8 mouse cellular contexts compared by ENCODE assay signal in the genomic region with DNA sequence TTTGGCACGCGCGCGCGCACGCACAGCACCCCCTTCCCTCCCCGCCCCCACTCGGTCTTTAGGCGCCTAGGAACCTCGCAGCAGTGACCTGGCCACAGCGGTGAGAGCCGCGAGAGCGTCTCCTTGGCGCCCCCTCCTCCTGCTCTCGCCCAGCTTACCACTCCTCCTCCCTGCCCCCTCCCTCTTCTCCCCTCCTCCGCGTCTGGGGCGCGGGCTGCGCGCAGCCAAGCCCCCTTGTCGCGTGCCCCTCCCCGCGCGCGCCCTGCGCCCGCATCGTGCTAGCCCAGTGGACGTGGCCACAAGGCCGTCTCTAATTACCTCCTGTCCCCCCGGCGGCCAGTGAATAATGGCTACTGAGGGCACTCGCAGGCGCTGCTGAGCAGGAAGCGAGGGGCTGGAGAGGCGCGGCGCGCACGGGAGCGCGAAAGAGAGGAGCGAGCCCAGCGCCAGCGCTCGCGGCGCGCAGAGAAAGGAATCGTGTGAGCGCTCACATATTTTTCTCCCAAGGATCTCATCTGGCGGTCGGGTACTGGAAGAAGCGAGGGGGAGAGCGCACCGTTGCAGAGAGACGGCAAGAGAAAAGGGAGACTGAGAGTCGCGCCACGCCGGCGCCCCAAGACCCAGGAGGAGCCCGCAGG. TPM values are rescaled to one million over a fixed set of nuclear protein-coding genes. Genes with fewer than 3 reads are reported as not detected.
DNase-seq lines count a peak whose midpoint lies in the region; ATAC-seq and TF ChIP-seq lines count a peak whose summit lies in the region.

No protein-coding gene starts in this region.

- peaks cover 32% of the 10 kb centered on the region for H3K4me1 ChIP-seq in embryonic facial prominence, embryonic 12.5 days
- peaks cover 26 to 75% of the 10 kb centered on the region in 2 experiments for H3K4me1 ChIP-seq in heart, embryonic 14.5 days (ENCODE audit: control insufficient read depth in 2 of 2, insufficient read depth in 2 of 2, low read length in 2 of 2)
- peaks cover 5% of the 10 kb centered on the region; the same call in 1 of the 2 replicates for H3K4me1 ChIP-seq in lung, adult 2 months (ENCODE audit: control insufficient read depth, insufficient read depth, low read length)
- peaks cover 59% of the 10 kb centered on the region for H3K4me1 ChIP-seq in neural tube, embryonic 15.5 days

- peaks cover 99% of the 10 kb centered on the region for H3K79me2 ChIP-seq in C2C12 (ENCODE audit: control insufficient read depth, insufficient read depth)

- H3K79me3 ChIP-seq in C2C12 (ENCODE audit: low read depth), result peaks cover 50% of the 10 kb centered on the region

- no peaks in the 10 kb centered on the region for H3K27me3 ChIP-seq in C2C12 (ENCODE audit: control insufficient read depth, insufficient read depth, insufficient read length)
- no peaks in the 10 kb centered on the region for H3K27me3 ChIP-seq in embryonic facial prominence, embryonic 12.5 days
- no peaks in the 10 kb centered on the region for H3K27me3 ChIP-seq in heart, embryonic 14.5 days (ENCODE audit: control insufficient read depth, insufficient read depth, low read length)
- H3K27me3 ChIP-seq in neural tube, embryonic 15.5 days (replicated peaks), result no peaks in the 10 kb centered on the region

- no peak for TF ChIP-seq POLR2A in lung, adult 2 months (IDR thresholded peaks at IDR 0.05; ENCODE audit: borderline replicate concordance, extremely low read depth, low read depth, low read length)

- peak overlapping the region; percentile 73 for H3K9ac ChIP-seq in embryonic facial prominence, embryonic 12.5 days
- H3K9ac ChIP-seq in heart, embryonic 14.5 days (ENCODE audit: low read length), result peak overlapping the region; percentile 88
- peak overlapping the region; percentile 84 for H3K9ac ChIP-seq in neural tube, embryonic 15.5 days (replicated peaks)

- H3K36me3 ChIP-seq in C2C12 (ENCODE audit: control insufficient read depth, insufficient read depth), result peaks cover 7% of the 10 kb centered on the region
- H3K36me3 ChIP-seq in embryonic facial prominence, embryonic 12.5 days, result peaks cover 11% of the 10 kb centered on the region
- H3K36me3 ChIP-seq in heart, embryonic 14.5 days (ENCODE audit: control insufficient read depth, insufficient read depth, low read length), result peaks cover 20% of the 10 kb centered on the region
- H3K36me3 ChIP-seq in neural tube, embryonic 15.5 days, result no peaks in the 10 kb centered on the region

- peak overlapping the region; percentile 91 for H3K27ac ChIP-seq in embryonic facial prominence, embryonic 12.5 days
- H3K27ac ChIP-seq in heart, embryonic 14.5 days (replicated peaks in 1 of 2; ENCODE audit: control insufficient read depth in 1 of 2, insufficient read depth in 1 of 2, low read depth in 2 of 2, low read length in 2 of 2), result peak overlapping the region; percentile 77 to 82
- H3K27ac ChIP-seq in layer of hippocampus, adult 2 months, result peak overlapping the region; percentile 94
- peak overlapping the region; percentile 94 for H3K27ac ChIP-seq in neural tube, embryonic 15.5 days (replicated peaks)

- peak; percentile 71 for ATAC-seq in embryonic facial prominence, embryonic 12.5 days (ENCODE audit: insufficient number of reproducible peaks, insufficient read depth, low FRiP score, low TSS enrichment)
- peak; percentile 64 for ATAC-seq in heart, embryonic 14.5 days (ENCODE audit: insufficient number of reproducible peaks, insufficient read depth, low FRiP score, low read depth)
- peak; percentile 80 for ATAC-seq in neural tube, embryonic 15.5 days (ENCODE audit: low FRiP score)

- H3K4me2 ChIP-seq in embryonic facial prominence, embryonic 12.5 days (replicated peaks), result peak overlapping the region; percentile 85
- peak overlapping the region; percentile 96 for H3K4me2 ChIP-seq in heart, embryonic 14.5 days (ENCODE audit: low read length)
- H3K4me2 ChIP-seq in neural tube, embryonic 15.5 days, result peak overlapping the region; percentile 90

- no peaks in the 10 kb centered on the region for H3K9me3 ChIP-seq in embryonic facial prominence, embryonic 12.5 days
- no peaks in the 10 kb centered on the region for H3K9me3 ChIP-seq in heart, embryonic 14.5 days (ENCODE audit: control insufficient read depth, low read length)
- H3K9me3 ChIP-seq in neural tube, embryonic 15.5 days (replicated peaks), result no peaks in the 10 kb centered on the region

- DNase-seq in adrenal gland, postnatal 14 days, result peak; percentile 76
- DNase-seq in layer of hippocampus, adult 2 months (ENCODE audit: low spot score in 2 of 2), result peak in 1 of 2 experiments; percentile 54
- DNase-seq in lung, adult 2 months, result peak; percentile 46
- DNase-seq in urinary bladder, adult 2 months (ENCODE audit: low spot score), result peak; percentile 55

- TF ChIP-seq CTCF in C2C12 (IDR thresholded peaks at IDR 0.05; ENCODE audit: control insufficient read depth, insufficient read depth, insufficient read length), result no peak
- peak; percentile 22; the same call in 1 of the 2 replicates for TF ChIP-seq CTCF in layer of hippocampus, adult 2 months (conservative IDR thresholded peaks at IDR 0.05)
- TF ChIP-seq CTCF in lung, adult 2 months (IDR thresholded peaks at IDR 0.05; ENCODE audit: insufficient read depth, low read length), result no peak

- WGBS in embryonic facial prominence, embryonic 12.5 days, result under 1% methylated on average over 63 of the region's 66 CpGs
- 1% methylated on average over 60 of the region's 66 CpGs for WGBS in heart, embryonic 14.5 days
- WGBS in lung, adult 2 months, result under 1% methylated on average over 65 of the region's 66 CpGs
- WGBS in neural tube, embryonic 15.5 days, result under 1% methylated on average over 66 of the region's 66 CpGs

- peak overlapping the region; percentile 41 for H3K4me3 ChIP-seq in C2C12 (ENCODE audit: insufficient read depth, poor library complexity, severe bottlenecking)
- peak overlapping the region; percentile 63 for H3K4me3 ChIP-seq in embryonic facial prominence, embryonic 12.5 days
- peak overlapping the region; percentile 71 to 85 for H3K4me3 ChIP-seq in heart, embryonic 14.5 days (ENCODE audit: control insufficient read depth in 1 of 2, insufficient read depth in 1 of 2, low read depth in 1 of 2, low read length in 2 of 2)
- peak overlapping the region; percentile 72 for H3K4me3 ChIP-seq in layer of hippocampus, adult 2 months
- peak overlapping the region; percentile 50 for H3K4me3 ChIP-seq in lung, adult 2 months (replicated peaks; ENCODE audit: extremely low read depth, low read depth, low read length)
- peak overlapping the region; percentile 67 for H3K4me3 ChIP-seq in neural tube, embryonic 15.5 days (replicated peaks)

- peak overlapping the region; percentile 80 for H3ac ChIP-seq in C2C12 (ENCODE audit: control insufficient read depth, insufficient read length, low read depth)

TF ChIP-seq in C2C12, 6 proteins besides CTCF, POLR2A, EP300 and RAD21:
- TF ChIP-seq CEBPB (IDR thresholded peaks at IDR 0.05; ENCODE audit: low read depth) (no peak), USF1 (IDR thresholded peaks at IDR 0.05; ENCODE audit: low read depth) (no peak), MYOD1 (IDR thresholded peaks at IDR 0.05; ENCODE audit: control insufficient read depth, insufficient read length, low read depth) (no peak), FOSL1 (IDR thresholded peaks at IDR 0.05; ENCODE audit: insufficient read depth, low read length, poor library complexity, severe bottlenecking) (no peak), MYOG (IDR thresholded peaks at IDR 0.05; ENCODE audit: control insufficient read depth, extremely low read depth, insufficient read length) (no peak), MAX (IDR thresholded peaks at IDR 0.05) (no peak)

RNA-seq across cellular contexts. Expression of gene Rai1, which starts 35.0 kb away (rescaled TPM):
- polyA plus RNA-seq in C2C12 (2012; fragmentation: generic; extraction: Trizol), result 24.9 TPM
- 38.8 and 48.3 TPM in 2 replicates for total RNA-seq in adrenal gland, postnatal 14 days (2021)
- polyA plus RNA-seq in embryonic facial prominence, embryonic 12.5 days (2016; fragmentation: Nextera tagmentation; extraction: Ambion mirVana), result 35.6 and 36.4 TPM in 2 replicates
- polyA plus RNA-seq in heart, embryonic 14.5 days (2014; fragmentation: Nextera tagmentation; extraction: Ambion mirVana), result 17.3 and 19.0 TPM in 2 replicates
- 10 to 100 TPM; 78.1 to 89.7 TPM for total RNA-seq in layer of hippocampus, adult 2 months (2021)
- 46.4 and 47.3 TPM in 2 replicates for polyA plus RNA-seq in lung, adult 2 months (2012; rRNA removed)
- polyA plus RNA-seq in neural tube, embryonic 15.5 days (2015; fragmentation: Nextera tagmentation; extraction: Ambion mirVana), result 26.5 and 27.4 TPM in 2 replicates
- polyA plus RNA-seq in urinary bladder, adult 2 months (2012; rRNA removed), result 35.1 and 45.3 TPM in 2 replicates
